Mouse (Mus musculus): Measurements from ENCODE around the gene Casz1.

- no peak for TF ChIP-seq TAL1 (IDR thresholded peaks at IDR 0.05; ENCODE audit: low read length)
- TF ChIP-seq GATA1 (IDR thresholded peaks at IDR 0.05; ENCODE audit: low read length): no peak
These were observed 74.9 kb downstream of the Casz1 start for GRCm38 (mm10) chr4:148878984-148879610.
